Mouse (Mus musculus) E14TG2a.4 (cell line): ENCODE measurements around the gene Acap1.

Experiments used
- H3K27me3 ChIP-seq: 2 replicates; pipeline ENCODE4 v1.6.1; 2014; ENCODE audit warnings: low read length, control low read depth; ENCODE audit not compliant: insufficient read depth
- H3K36me3 ChIP-seq: 2 replicates; pipeline ENCODE4 v1.6.1; 2014; ENCODE audit warnings: low read length, control low read depth; ENCODE audit not compliant: insufficient read depth
- H3K4me1 ChIP-seq: replicated peaks from 2 replicates; pipeline ENCODE4 v1.6.1; 2014; ENCODE audit warnings: low read depth, low read length, control low read depth
- H3K4me3 ChIP-seq: replicated peaks from 2 replicates; pipeline ENCODE4 v1.5.1; 2014; ENCODE audit warnings: mild to moderate bottlenecking, low read length
- H3K9me3 ChIP-seq: 2 replicates; pipeline ENCODE4 v1.6.1; 2014; ENCODE audit warnings: low read length, control low read depth
- CTCF ChIP-seq: conservative IDR thresholded peaks from 2 replicates; pipeline ENCODE4 v1.5.1; 2014; ENCODE audit warnings: low read length
- NANOG ChIP-seq: IDR thresholded peaks from 2 replicates; pipeline ENCODE4 v1.6.1; 2014; ENCODE audit warnings: borderline replicate concordance, low read length, mixed read lengths
- POU5F1 ChIP-seq: IDR thresholded peaks from 2 replicates; pipeline ENCODE4 v1.6.1; 2014; ENCODE audit warnings: low read length, borderline replicate concordance

Acap1 gene

GRCm38 (mm10) chr11:69927501-69927900 lies 32.2 kb upstream of the Acap1 start:
- Histone ChIP-seq H3K36me3 (no peaks in the 10 kb centered on the region), H3K9me3 (no peaks in the 10 kb centered on the region), H3K4me3 (no peak overlapping the region), H3K4me1 (peaks cover 15% of the 10 kb centered on the region), H3K27me3 (no peaks in the 10 kb centered on the region)
- TF ChIP-seq CTCF = no peak
- TF ChIP-seq POU5F1 = no peak

- Histone ChIP-seq H3K4me1 (peaks cover 33% of the 10 kb centered on the region), H3K9me3 (no peaks in the 10 kb centered on the region)
- TF ChIP-seq POU5F1 = no peak
- no peak for TF ChIP-seq CTCF
- TF ChIP-seq NANOG = no peak
These were observed 27.5 kb upstream of the Acap1 start for GRCm38 (mm10) chr11:69922796-69923195.

GRCm38 (mm10) chr11:69922012-69922756 lies 26.8 kb upstream of the Acap1 start:
- Histone ChIP-seq H3K27me3 (no peaks in the 10 kb centered on the region), H3K4me1 (peaks cover 39% of the 10 kb centered on the region), H3K4me3 (peak overlapping the region; percentile 82), H3K9me3 (no peaks in the 10 kb centered on the region), H3K36me3 (peaks cover 31% of the 10 kb centered on the region)
- TF ChIP-seq NANOG (no peak), POU5F1 (no peak), CTCF (no peak)

More at GRCm38 (mm10) chr11:69922796-69923195, 27.5 kb upstream of the Acap1 start:
- Histone ChIP-seq H3K4me3 (peak overlapping the region; percentile 82), H3K27me3 (no peaks in the 10 kb centered on the region), H3K36me3 (peaks cover 25% of the 10 kb centered on the region)

GRCm38 (mm10) chr11:69921114-69922011 lies 26.0 kb upstream of the Acap1 start, which contains the start of gene Eif5a:
Gene Eif5a, minus strand, starts transcription at chr11:69921958.
- no peaks in the 10 kb centered on the region for H3K27me3 ChIP-seq
- TF ChIP-seq CTCF (no peak; the same call in 1 of the 2 replicates), POU5F1 (no peak), NANOG (no peak)
- peaks cover 40% of the 10 kb centered on the region for H3K36me3 ChIP-seq
- H3K4me3 ChIP-seq = peak within 1 kb of the TSS; percentile 98
- no peaks in the 10 kb centered on the region for H3K9me3 ChIP-seq
- peaks cover 47% of the 10 kb centered on the region for H3K4me1 ChIP-seq

- H3K4me1 ChIP-seq = peaks cover 56% of the 10 kb centered on the region
- H3K36me3 ChIP-seq = peaks cover 49% of the 10 kb centered on the region
- no peaks in the 10 kb centered on the region for H3K9me3 ChIP-seq
- no peaks in the 10 kb centered on the region for H3K27me3 ChIP-seq
- H3K4me3 ChIP-seq = peak overlapping the region; percentile 98
- TF ChIP-seq POU5F1 (no peak), NANOG (no peak), CTCF (no peak)
These were observed 25.1 kb upstream of the Acap1 start for GRCm38 (mm10) chr11:69920266-69921031.

- Histone ChIP-seq H3K4me1 (peaks cover 63% of the 10 kb centered on the region), H3K27me3 (no peaks in the 10 kb centered on the region), H3K9me3 (no peaks in the 10 kb centered on the region), H3K4me3 (peak overlapping the region; percentile 98), H3K36me3 (peaks cover 56% of the 10 kb centered on the region)
- TF ChIP-seq NANOG = no peak
These were observed 24.4 kb upstream of the Acap1 start for GRCm38 (mm10) chr11:69919661-69920265.

- Histone ChIP-seq H3K27me3 (no peaks in the 10 kb centered on the region), H3K36me3 (peaks cover 59% of the 10 kb centered on the region), H3K4me3 (peak overlapping the region; percentile 98), H3K9me3 (no peaks in the 10 kb centered on the region), H3K4me1 (peaks cover 69% of the 10 kb centered on the region)
- TF ChIP-seq NANOG (no peak), CTCF (no peak), POU5F1 (no peak)
These were observed 23.7 kb upstream of the Acap1 start for GRCm38 (mm10) chr11:69919053-69919452.
